Mouse (Mus musculus) forebrain, embryonic 11.5 days (tissue): Measurements from ENCODE around the gene Phc2. TPM values are rescaled to one million over a fixed set of nuclear protein-coding genes. Genes with fewer than 3 reads are reported as not detected.

Source experiments
- ATAC-seq: fragments of 200-750 bp; cut with Nextera tagmentation; replicated peaks from 2 replicates; pipeline ENCODE4 v1.8.0; 2017; ENCODE audit warnings: moderate TSS enrichment; ENCODE audit not compliant: low FRiP score
- DNase-seq: peaks from one replicate; pipeline ENCODE4 v3.0.0-alpha.2; 2017; ENCODE audit warnings: low spot score
- H3K27ac ChIP-seq: fragments of 300-500 bp; sonication (generic); 2 replicates; pipeline ENCODE4 v1.5.1; 2014; ENCODE audit warnings: low read depth, low read length
- H3K27me3 ChIP-seq: fragments of 300-500 bp; sonication (generic); 2 replicates; pipeline ENCODE4 v1.6.1; 2014; ENCODE audit warnings: mild to moderate bottlenecking, low read length, mixed read lengths; ENCODE audit not compliant: control insufficient read depth, insufficient read depth
- H3K36me3 ChIP-seq: fragments of 300-500 bp; sonication (generic); 2 replicates; pipeline ENCODE4 v1.6.1; 2014; ENCODE audit warnings: mild to moderate bottlenecking, low read length, moderate library complexity, mixed read lengths; ENCODE audit not compliant: control insufficient read depth, insufficient read depth
- H3K4me1 ChIP-seq: fragments of 300-500 bp; sonication (generic); replicated peaks from 2 replicates; pipeline ENCODE4 v1.6.1; 2014; ENCODE audit warnings: low read length, mixed read lengths; ENCODE audit not compliant: control insufficient read depth, insufficient read depth
- H3K4me2 ChIP-seq: fragments of 300-500 bp; sonication (generic); 2 replicates; pipeline ENCODE4 v1.6.1; 2014; ENCODE audit warnings: low read depth, mild to moderate bottlenecking, low read length, moderate library complexity, mixed read lengths; ENCODE audit not compliant: severe bottlenecking
- H3K4me3 ChIP-seq: fragments of 300-500 bp; sonication (generic); 2 replicates; pipeline ENCODE4 v1.5.1; 2014; ENCODE audit warnings: low read depth, low read length
- H3K9ac ChIP-seq: fragments of 300-500 bp; sonication (generic); 2 replicates; pipeline ENCODE4 v1.6.1; 2014; ENCODE audit warnings: low read length
- H3K9me3 ChIP-seq: fragments of 300-500 bp; sonication (generic); 2 replicates; pipeline ENCODE4 v1.6.1; 2016; ENCODE audit warnings: low read length, mixed read lengths; ENCODE audit not compliant: control insufficient read depth
- WGBS: fragments of 180-500 bp; shearing (Covaris S2); extraction: QIAGEN DNeasy Blood & Tissue Kit; methylation state at CpG from one replicate; pipeline ENCODE4 v1.1.7; 2014; 5-methylcytosine and 5-hydroxymethylcytosine counted together
- polyA plus RNA-seq: library from polyadenylated mRNA; unstranded; fragments of >200 nt; fragmentation: Nextera tagmentation; extraction: Ambion mirVana; gene quantifications from 2 replicates; pipeline ENCODE4 v1.2.1, GENCODE M21; 2014

Gene Phc2
- polyA plus RNA-seq, 1 experiment from 2014 or later: 133 TPM

- peak overlapping the region; percentile 100 for H3K4me3 ChIP-seq
- DNase-seq (no peak), ATAC-seq (no peak)
- peak overlapping the region; percentile 97 for H3K4me2 ChIP-seq
- H3K27ac ChIP-seq: no peak overlapping the region
- peaks cover 41% of the 10 kb centered on the region for H3K4me1 ChIP-seq
- no peaks in the 10 kb centered on the region for H3K27me3 ChIP-seq
- no peaks in the 10 kb centered on the region for H3K9me3 ChIP-seq
- WGBS: 70% methylated on average over 6 of the region's 6 CpGs
- no peaks in the 10 kb centered on the region for H3K36me3 ChIP-seq
- peak overlapping the region; percentile 100 for H3K9ac ChIP-seq
Measured at GRCm38 (mm10) chr4:128730271-128730670, 75.8 kb downstream of the Phc2 start.

GRCm38 (mm10) chr4:128732794-128733193 lies 78.3 kb downstream of the Phc2 start:
- Histone ChIP-seq H3K4me3 (no peak overlapping the region), H3K36me3 (no peaks in the 10 kb centered on the region), H3K4me1 (peaks cover 52% of the 10 kb centered on the region), H3K9me3 (no peaks in the 10 kb centered on the region), H3K27ac (no peak overlapping the region), H3K9ac (no peak overlapping the region), H3K4me2 (no peak overlapping the region), H3K27me3 (no peaks in the 10 kb centered on the region)
- no peak for DNase-seq
- no peak for ATAC-seq
- WGBS: 69% methylated on average over 5 of the region's 5 CpGs

DNA sequence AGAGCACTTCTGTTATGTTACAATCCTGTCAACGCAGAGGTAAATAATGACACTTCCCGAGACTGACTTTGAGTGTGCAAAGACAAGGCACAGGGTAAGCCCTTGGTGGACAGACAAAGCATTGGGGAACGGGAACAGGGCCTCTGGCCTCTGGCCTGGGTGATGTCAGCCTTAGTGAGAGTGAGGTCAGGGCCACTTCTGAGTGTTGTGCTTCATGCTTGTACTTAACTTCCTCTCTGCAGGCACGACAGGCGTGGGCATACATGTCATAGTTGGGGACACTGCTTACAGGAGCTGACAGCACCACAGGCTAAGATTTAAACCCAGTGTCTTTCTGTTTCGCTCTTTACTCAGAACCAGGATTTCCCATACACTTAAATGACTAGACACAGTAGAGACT lies 79.0 kb downstream of the Phc2 start:
- H3K27me3 ChIP-seq: no peaks in the 10 kb centered on the region
- H3K4me1 ChIP-seq: peaks cover 58% of the 10 kb centered on the region
- H3K36me3 ChIP-seq: no peaks in the 10 kb centered on the region
- no peak for ATAC-seq
- no peaks in the 10 kb centered on the region for H3K9me3 ChIP-seq
- H3K4me2 ChIP-seq: peak overlapping the region; percentile 21; the same call in 1 of the 2 replicates
- no peak overlapping the region for H3K4me3 ChIP-seq
- 0 out of 2 replicates have a peak overlapping the region, but pooled peaks have one; percentile 25 for H3K27ac ChIP-seq
- 44% methylated on average over 6 of the region's 6 CpGs for WGBS
- H3K9ac ChIP-seq: peak overlapping the region; percentile 39
- DNase-seq: no peak

DNA sequence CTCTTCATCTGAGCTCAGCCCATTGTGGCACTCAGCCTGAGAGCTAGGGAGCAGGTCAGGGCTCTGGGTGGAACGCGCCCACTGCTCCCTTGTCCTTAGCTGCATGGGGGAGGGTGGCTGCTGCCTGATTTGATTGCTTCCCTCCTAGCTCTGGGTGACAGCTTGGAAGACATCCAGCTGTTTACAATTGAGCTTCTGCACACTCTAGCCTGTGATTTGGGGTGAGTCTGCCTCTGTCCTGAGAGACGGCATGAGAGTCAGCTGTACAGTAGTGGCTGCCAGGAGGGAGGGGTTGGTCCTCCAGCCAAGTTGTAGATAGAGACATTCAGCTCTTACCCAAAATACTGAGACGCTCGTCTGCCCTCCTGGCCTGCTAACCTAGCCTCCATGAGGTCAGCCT lies 79.7 kb downstream of the Phc2 start:
- Histone ChIP-seq H3K9me3 (no peaks in the 10 kb centered on the region), H3K36me3 (no peaks in the 10 kb centered on the region), H3K9ac (peak overlapping the region; percentile 39; the same call in 1 of the 2 replicates), H3K4me1 (peaks cover 59% of the 10 kb centered on the region), H3K4me3 (no peak overlapping the region), H3K27me3 (no peaks in the 10 kb centered on the region), H3K4me2 (no peak overlapping the region; the same call in 1 of the 2 replicates), H3K27ac (0 out of 2 replicates have a peak overlapping the region, but pooled peaks have one; percentile 95)
- no peak for ATAC-seq
- no peak for DNase-seq
- 21% methylated on average over 5 of the region's 5 CpGs for WGBS

DNA sequence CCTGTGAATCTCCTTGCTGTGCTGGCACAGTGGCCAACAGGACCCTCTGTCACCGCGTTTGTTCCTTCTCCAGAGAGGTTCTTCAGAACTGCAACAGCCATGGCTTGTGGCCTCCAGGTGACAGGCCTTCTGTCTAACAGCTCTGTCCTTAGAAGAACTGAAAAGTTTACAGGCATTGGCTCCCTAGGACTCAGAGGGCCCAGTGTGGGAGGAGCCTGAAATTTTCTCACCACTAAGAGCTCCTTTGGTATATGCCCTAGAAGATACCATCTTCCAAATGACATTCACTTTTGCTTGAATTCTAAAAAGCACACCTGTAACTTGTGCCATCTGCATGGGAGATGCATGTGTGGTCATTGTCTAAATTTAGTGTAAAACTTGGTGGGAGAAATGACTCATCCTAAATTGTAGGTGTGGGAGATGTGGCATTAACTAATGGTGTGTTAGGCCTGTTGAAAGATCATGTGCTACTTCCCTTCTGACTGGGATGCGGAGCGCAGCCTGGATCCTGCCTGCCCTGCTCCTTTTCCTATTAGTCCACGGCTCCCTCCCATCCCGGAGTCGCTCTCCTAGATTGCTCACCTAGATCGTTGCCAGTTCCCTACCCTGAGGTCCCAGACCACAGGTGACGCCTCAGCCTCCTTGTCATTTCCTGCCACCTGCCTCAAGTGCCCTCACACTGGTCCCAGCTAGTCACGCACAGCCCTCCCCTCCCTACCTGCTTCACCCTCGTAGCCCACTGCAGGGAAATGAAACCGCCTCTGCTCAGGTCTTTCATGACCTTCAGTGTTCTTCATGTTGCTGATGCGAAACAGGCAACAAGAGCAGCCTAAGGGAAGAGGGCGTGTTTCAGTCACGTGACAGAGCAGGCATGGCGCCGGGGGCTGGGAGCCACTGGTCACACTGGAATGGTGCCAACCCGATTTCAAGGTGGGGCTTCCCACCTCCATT lies 80.5 kb downstream of the Phc2 start:
- Histone ChIP-seq H3K27ac (peak overlapping the region; percentile 95), H3K4me2 (no peak overlapping the region; the same call in 1 of the 2 replicates), H3K36me3 (no peaks in the 10 kb centered on the region), H3K9ac (0 out of 2 replicates have a peak overlapping the region, but pooled peaks have one; percentile 3), H3K4me3 (no peak overlapping the region), H3K9me3 (no peaks in the 10 kb centered on the region), H3K27me3 (no peaks in the 10 kb centered on the region), H3K4me1 (peaks cover 52% of the 10 kb centered on the region)
- 70% methylated on average over 18 of the region's 18 CpGs for WGBS
- ATAC-seq: no peak
- no peak for DNase-seq

DNA sequence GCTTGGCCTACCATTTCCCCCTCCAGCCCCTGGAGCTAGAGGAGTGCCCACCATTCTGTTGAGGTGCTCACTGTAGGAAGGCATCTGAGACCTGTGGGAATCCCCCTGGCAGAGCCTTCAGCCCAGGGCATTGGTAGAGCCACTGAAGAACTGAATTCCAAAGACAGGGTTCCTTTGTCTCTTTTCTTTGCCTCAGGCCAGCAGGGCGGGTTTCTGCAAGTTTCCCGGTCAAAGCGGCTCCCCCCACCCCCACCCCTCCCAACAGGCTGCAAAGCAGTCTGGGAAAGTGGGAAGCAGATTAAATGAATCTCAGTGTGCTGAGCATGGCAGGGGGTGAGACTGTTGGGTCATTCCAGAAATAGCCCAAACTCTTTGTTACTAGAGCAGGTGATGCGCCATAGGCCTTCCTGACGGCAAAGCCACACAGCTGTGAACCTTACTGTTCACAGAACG lies 82.7 kb downstream of the Phc2 start:
- 2% methylated on average over 6 of the region's 6 CpGs for WGBS
- peak; percentile 79 for ATAC-seq
- H3K4me2 ChIP-seq: peak overlapping the region; percentile 46; the same call in 1 of the 2 replicates
- H3K27me3 ChIP-seq: no peaks in the 10 kb centered on the region
- peaks cover 52% of the 10 kb centered on the region for H3K4me1 ChIP-seq
- H3K9me3 ChIP-seq: no peaks in the 10 kb centered on the region
- H3K36me3 ChIP-seq: no peaks in the 10 kb centered on the region; the same call in 1 of the 2 replicates
- H3K9ac ChIP-seq: peak overlapping the region; percentile 58
- peak overlapping the region; percentile 95 for H3K27ac ChIP-seq
- peak overlapping the region; percentile 12 for H3K4me3 ChIP-seq
- peak; percentile 89 for DNase-seq

DNA sequence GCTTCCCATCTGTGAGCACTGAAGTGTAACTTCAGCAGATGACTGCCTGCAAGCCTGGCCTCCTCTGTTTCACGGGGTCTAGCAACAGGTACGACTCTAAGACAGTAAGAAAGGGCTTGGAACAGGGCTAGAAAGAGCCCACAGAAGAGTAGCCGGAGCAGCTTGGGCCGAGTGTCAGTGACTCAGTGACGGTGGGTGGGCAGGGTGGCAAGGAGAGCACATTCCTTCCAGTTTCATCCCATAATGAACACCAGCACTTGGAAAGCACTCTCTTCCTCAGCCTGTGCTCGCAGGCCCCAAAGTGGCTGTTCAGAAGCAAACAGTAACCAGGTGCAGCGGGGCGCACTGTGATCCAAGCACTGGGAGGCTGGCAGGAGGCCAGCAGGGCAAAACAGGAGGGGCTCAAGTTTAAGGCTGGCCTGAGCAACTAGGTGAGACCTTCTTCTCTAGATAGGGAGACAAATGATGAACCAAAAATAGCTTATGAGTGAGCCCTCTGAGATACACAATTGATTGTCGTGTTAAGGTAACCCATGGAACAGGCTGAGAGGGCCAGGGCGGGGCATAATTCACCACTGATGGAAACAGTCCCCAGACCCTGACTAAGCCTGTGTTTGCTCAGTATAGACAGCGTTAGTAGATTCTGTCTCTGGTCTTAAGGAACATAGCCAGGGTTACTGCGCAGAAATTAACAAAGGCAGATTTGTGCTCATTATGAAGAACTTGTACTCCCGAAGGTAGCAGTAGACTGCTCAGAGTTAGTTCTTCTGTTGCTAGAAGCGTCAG lies 83.5 kb downstream of the Phc2 start:
- 51% methylated on average over 14 of the region's 14 CpGs for WGBS
- DNase-seq (peak; percentile 71), ATAC-seq (0 out of 2 replicates have a peak, but pooled peaks have one; percentile 21)
- Histone ChIP-seq H3K27ac (peak overlapping the region; percentile 95), H3K4me3 (no peak overlapping the region), H3K9ac (peak overlapping the region; percentile 44), H3K4me2 (peak overlapping the region; percentile 31; the same call in 1 of the 2 replicates), H3K36me3 (no peaks in the 10 kb centered on the region; the same call in 1 of the 2 replicates), H3K9me3 (no peaks in the 10 kb centered on the region), H3K4me1 (peaks cover 57% of the 10 kb centered on the region), H3K27me3 (no peaks in the 10 kb centered on the region)

DNA sequence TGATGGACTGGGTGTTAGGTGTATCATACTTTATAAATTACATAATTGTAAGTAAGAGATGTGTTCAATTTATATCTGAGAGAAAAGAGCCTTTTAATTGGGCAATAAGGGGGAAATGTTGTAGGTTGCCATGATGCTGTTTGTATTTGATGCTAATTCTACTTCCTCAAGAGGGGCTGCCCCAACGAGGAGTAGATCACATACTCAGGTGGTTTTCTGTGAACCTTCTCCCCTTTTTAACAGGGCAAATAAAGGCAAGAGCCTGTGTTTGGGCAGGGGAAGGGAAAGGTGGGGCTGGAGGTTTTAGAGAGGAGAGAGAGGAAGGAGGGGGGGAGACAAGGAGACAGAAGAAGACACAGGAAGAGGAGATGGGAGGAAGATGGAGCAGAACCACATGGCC lies 86.4 kb downstream of the Phc2 start:
- ATAC-seq (no peak), DNase-seq (peak; percentile 1)
- Histone ChIP-seq H3K4me2 (no peak overlapping the region), H3K4me1 (peaks cover 29% of the 10 kb centered on the region), H3K4me3 (no peak overlapping the region), H3K9ac (no peak overlapping the region), H3K36me3 (peaks cover 17% of the 10 kb centered on the region), H3K27ac (no peak overlapping the region), H3K27me3 (no peaks in the 10 kb centered on the region), H3K9me3 (no peaks in the 10 kb centered on the region)
- WGBS: 53% methylated on average over 1 of the region's 1 CpGs
